Mouse (Mus musculus) heart, embryonic 14.5 days (tissue): ENCODE data around the gene Rxfp4. TPM values are rescaled to one million over a fixed set of nuclear protein-coding genes. Genes with fewer than 3 reads are reported as not detected.

Experiments
- ATAC-seq: fragments of 200-750 bp; cut with Nextera tagmentation; 2 replicates; pipeline ENCODE4 v1.8.0; 2017; ENCODE audit warnings: low read depth, moderate TSS enrichment; ENCODE audit not compliant: insufficient number of reproducible peaks, insufficient read depth, low FRiP score
- H3K27ac ChIP-seq, 2 experiments: fragments of 200-500 bp in 1 of 2; fragments of 300-500 bp in 1 of 2; sonication (generic) in 1 of 2; replicated peaks in 1 of 2; 2 replicates each; pipeline ENCODE4 v1.5.1; 2012 to 2014; ENCODE audit warnings: low read depth in 2 of 2, low read length in 2 of 2, control low read depth in 1 of 2, mild to moderate bottlenecking in 1 of 2, mixed read lengths in 1 of 2; ENCODE audit not compliant: control insufficient read depth in 1 of 2, insufficient read depth in 1 of 2
- H3K27me3 ChIP-seq: fragments of 300-500 bp; sonication (generic); 2 replicates; pipeline ENCODE4 v1.6.1; 2014; ENCODE audit warnings: mild to moderate bottlenecking, low read length, control low read depth; ENCODE audit not compliant: control insufficient read depth, insufficient read depth
- H3K36me3 ChIP-seq: fragments of 300-500 bp; sonication (generic); 2 replicates; pipeline ENCODE4 v1.6.1; 2014; ENCODE audit warnings: mild to moderate bottlenecking, control low read depth, low read length, mixed read lengths; ENCODE audit not compliant: control insufficient read depth, insufficient read depth
- H3K4me1 ChIP-seq, 2 experiments: fragments of 200-500 bp in 1 of 2; fragments of 300-500 bp in 1 of 2; sonication (generic) in 1 of 2; 2 replicates each; pipeline ENCODE4 v1.6.1; 2012 to 2014; ENCODE audit warnings: low read length in 2 of 2, control low read depth in 1 of 2, mixed read lengths in 1 of 2; ENCODE audit not compliant: control insufficient read depth in 2 of 2, insufficient read depth in 2 of 2
- H3K4me2 ChIP-seq: fragments of 300-500 bp; sonication (generic); 2 replicates; pipeline ENCODE4 v1.6.1; 2014; ENCODE audit warnings: mild to moderate bottlenecking, low read length
- H3K4me3 ChIP-seq, 2 experiments: fragments of 200-500 bp in 1 of 2; fragments of 300-500 bp in 1 of 2; sonication (generic) in 1 of 2; 2 replicates each; pipeline ENCODE4 v1.5.1; 2012 to 2014; ENCODE audit warnings: low read length in 2 of 2, mild to moderate bottlenecking in 2 of 2, control low read depth in 1 of 2, low read depth in 1 of 2, moderate library complexity in 1 of 2; ENCODE audit not compliant: control insufficient read depth in 1 of 2, insufficient read depth in 1 of 2
- H3K9ac ChIP-seq: fragments of 300-500 bp; sonication (generic); 2 replicates; pipeline ENCODE4 v1.6.1; 2014; ENCODE audit warnings: mild to moderate bottlenecking, low read length
- H3K9me3 ChIP-seq: fragments of 300-500 bp; sonication (generic); 2 replicates; pipeline ENCODE4 v1.6.1; 2016; ENCODE audit warnings: low read length, control low read depth; ENCODE audit not compliant: control insufficient read depth
- WGBS: fragments of 180-500 bp; shearing (Covaris S2); extraction: QIAGEN DNeasy Blood & Tissue Kit; methylation state at CpG from one replicate; pipeline ENCODE4 v1.1.7; 2014; 5-methylcytosine and 5-hydroxymethylcytosine counted together
- polyA plus RNA-seq: library from polyadenylated mRNA; unstranded; fragments of >200 nt; fragmentation: Nextera tagmentation; extraction: Ambion mirVana; gene quantifications from 2 replicates; pipeline ENCODE4 v1.2.1, GENCODE M21; 2014

Rxfp4 gene
- polyA plus RNA-seq, 1 experiment from 2014 or later: not detected

GRCm38 (mm10) chr3:88645937-88646336 lies 7.0 kb downstream of the Rxfp4 start:
- Histone ChIP-seq H3K9ac (no peak overlapping the region), H3K36me3 (peaks cover 78% of the 10 kb centered on the region), H3K4me2 (no peak overlapping the region), H3K4me1 (no peaks in the 10 kb centered on the region), H3K4me3 (no peak overlapping the region), H3K27ac (no peak overlapping the region), H3K27me3 (no peaks in the 10 kb centered on the region), H3K9me3 (no peaks in the 10 kb centered on the region)
- ATAC-seq: no peak
- 84% methylated on average over 12 of the region's 12 CpGs for whole genome bisulfite sequencing

GRCm38 (mm10) chr3:88643078-88643477 lies 9.9 kb downstream of the Rxfp4 start:
- no peak overlapping the region for H3K9ac ChIP-seq
- peaks cover 100% of the 10 kb centered on the region for H3K36me3 ChIP-seq
- ATAC-seq: no peak
- H3K27ac ChIP-seq: no peak overlapping the region
- H3K4me1 ChIP-seq: no peaks in the 10 kb centered on the region
- H3K4me3 ChIP-seq: no peak overlapping the region
- WGBS: 85% methylated on average over 5 of the region's 5 CpGs
- no peak overlapping the region for H3K4me2 ChIP-seq
- H3K9me3 ChIP-seq: no peaks in the 10 kb centered on the region
- no peaks in the 10 kb centered on the region for H3K27me3 ChIP-seq

GRCm38 (mm10) chr3:88640676-88641075 lies 12.3 kb downstream of the Rxfp4 start:
- peaks cover 13% of the 10 kb centered on the region in 2 experiments for H3K4me1 ChIP-seq
- no peak overlapping the region for H3K4me3 ChIP-seq
- ATAC-seq: no peak
- no peaks in the 10 kb centered on the region for H3K9me3 ChIP-seq
- 79% methylated on average over 1 of the region's 1 CpGs for WGBS
- no peak overlapping the region for H3K4me2 ChIP-seq
- H3K27ac ChIP-seq: no peak overlapping the region
- no peaks in the 10 kb centered on the region for H3K27me3 ChIP-seq
- H3K9ac ChIP-seq: no peak overlapping the region
- peaks cover 99% of the 10 kb centered on the region for H3K36me3 ChIP-seq

- no peak for ATAC-seq
These were observed 13.7 kb downstream of the Rxfp4 start for GRCm38 (mm10) chr3:88639239-88639638.

GRCm38 (mm10) chr3:88637134-88637533 lies 15.8 kb downstream of the Rxfp4 start:
- H3K27ac ChIP-seq: peak overlapping the region; percentile 82 to 83
- peaks cover 17 to 27% of the 10 kb centered on the region in 2 experiments for H3K4me1 ChIP-seq
- no peak overlapping the region for H3K4me3 ChIP-seq
- 91% methylated on average over 5 of the region's 5 CpGs for WGBS
- H3K9ac ChIP-seq: 0 out of 2 replicates have a peak overlapping the region, but pooled peaks have one; percentile 26
- H3K4me2 ChIP-seq: no peak overlapping the region
- no peaks in the 10 kb centered on the region for H3K27me3 ChIP-seq
- H3K9me3 ChIP-seq: no peaks in the 10 kb centered on the region
- peaks cover 99% of the 10 kb centered on the region for H3K36me3 ChIP-seq
- ATAC-seq: no peak

More at GRCm38 (mm10) chr3:88639239-88639638, 13.7 kb downstream of the Rxfp4 start:
- WGBS: 90% methylated on average over 12 of the region's 12 CpGs
- Histone ChIP-seq H3K4me2 (no peak overlapping the region), H3K27ac (no peak overlapping the region), H3K4me1 (peaks cover 13 to 16% of the 10 kb centered on the region in 2 experiments), H3K4me3 (no peak overlapping the region), H3K27me3 (no peaks in the 10 kb centered on the region), H3K9ac (no peak overlapping the region), H3K9me3 (no peaks in the 10 kb centered on the region), H3K36me3 (peaks cover 99% of the 10 kb centered on the region)

- Histone ChIP-seq H3K27ac (peak overlapping the region; percentile 82 to 83), H3K9ac (peak overlapping the region; percentile 26; the same call in 1 of the 2 replicates), H3K4me1 (peaks cover 20 to 33% of the 10 kb centered on the region in 2 experiments), H3K4me2 (peak overlapping the region; percentile 28; the same call in 1 of the 2 replicates), H3K36me3 (peaks cover 99% of the 10 kb centered on the region), H3K4me3 (no peak overlapping the region), H3K9me3 (no peaks in the 10 kb centered on the region), H3K27me3 (no peaks in the 10 kb centered on the region)
- 34% methylated on average over 8 of the region's 8 CpGs for WGBS
- ATAC-seq: 0 out of 2 replicates have a peak, but pooled peaks have one; percentile 19
These were observed 16.4 kb downstream of the Rxfp4 start for GRCm38 (mm10) chr3:88636555-88636986.

- peaks cover 29 to 42% of the 10 kb centered on the region in 2 experiments for H3K4me1 ChIP-seq
- H3K4me3 ChIP-seq: no peak overlapping the region
- H3K27ac ChIP-seq: peak overlapping the region; percentile 82 to 83
- no peaks in the 10 kb centered on the region for H3K27me3 ChIP-seq
- no peaks in the 10 kb centered on the region for H3K9me3 ChIP-seq
- H3K36me3 ChIP-seq: peaks cover 99% of the 10 kb centered on the region
- peak overlapping the region; percentile 16; the same call in 1 of the 2 replicates for H3K9ac ChIP-seq
- H3K4me2 ChIP-seq: no peak overlapping the region
- WGBS: 81% methylated on average over 19 of the region's 19 CpGs
- no peak for ATAC-seq
These were observed 17.3 kb downstream of the Rxfp4 start for GRCm38 (mm10) chr3:88635506-88636275.
